Mouse (Mus musculus): ENCODE measurements around the gene Gm14393.
"Not testable (repeated sequence)": the region's sequence is repeated elsewhere in the genome, so short reads cannot be mapped to it uniquely, and the experiment has no call there.

Gm14393 gene

DNA sequence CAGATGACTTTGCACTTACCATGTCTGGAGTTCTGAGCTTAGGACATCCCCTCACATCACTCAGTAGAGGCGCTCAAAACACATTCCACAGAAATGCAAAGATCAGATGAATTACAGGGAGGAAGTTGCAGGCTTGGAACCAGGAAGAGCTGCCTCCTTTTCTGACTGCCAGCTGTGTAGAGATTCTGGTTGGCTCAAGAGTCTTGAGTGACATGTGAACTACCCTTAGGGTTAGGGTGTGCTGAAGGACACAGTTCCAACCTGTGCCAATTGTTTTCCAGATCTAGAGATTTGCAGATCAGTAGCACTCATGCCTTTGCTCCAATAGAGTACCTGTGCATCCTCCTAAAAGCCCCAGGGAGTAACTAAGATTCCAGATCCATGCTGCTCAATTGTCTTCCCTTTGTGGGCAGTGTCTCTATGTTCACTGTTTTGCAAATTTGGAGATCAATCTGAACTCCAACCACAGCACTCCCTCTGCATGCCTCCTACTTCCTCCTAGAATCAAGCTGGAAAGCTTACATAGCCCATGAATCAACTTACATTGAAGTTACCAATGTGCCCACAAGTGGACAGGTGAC lies at the start of gene Gm14393:
Gene Gm14393, minus strand, starts transcription at position 101 of the 581 bp plus-strand sequence.
- DNase-seq (ENCODE audit: low read depth, low spot score), result not testable (repeated sequence)

DNA sequence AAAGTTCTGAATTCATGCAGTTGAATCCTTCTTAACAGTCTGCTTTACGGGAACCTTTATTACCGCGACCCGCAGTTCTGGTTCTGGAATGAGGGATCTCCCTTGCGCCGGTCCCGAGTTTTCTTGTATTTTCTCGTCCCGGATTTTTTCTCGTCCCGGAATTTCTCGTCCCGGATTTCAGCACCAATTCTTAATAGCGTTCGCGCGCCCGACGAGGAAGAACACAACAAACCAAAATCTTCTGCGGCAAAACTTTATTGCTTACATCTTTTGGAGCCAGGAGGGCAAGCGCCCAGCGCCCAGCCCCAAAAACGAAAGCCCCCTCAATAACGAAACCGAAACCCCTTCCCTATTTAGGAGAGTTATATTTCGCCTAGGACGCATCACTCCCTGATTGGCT lies 23.3 kb downstream of the Gm14393 start:
- DNase-seq (ENCODE audit: low read depth, low spot score), result not testable (repeated sequence)

Measured in forelimb bud, embryonic 11.5 days (tissue).